Comparison of ENCODE assay signal across 1 mouse cellular context in the genomic region with DNA sequence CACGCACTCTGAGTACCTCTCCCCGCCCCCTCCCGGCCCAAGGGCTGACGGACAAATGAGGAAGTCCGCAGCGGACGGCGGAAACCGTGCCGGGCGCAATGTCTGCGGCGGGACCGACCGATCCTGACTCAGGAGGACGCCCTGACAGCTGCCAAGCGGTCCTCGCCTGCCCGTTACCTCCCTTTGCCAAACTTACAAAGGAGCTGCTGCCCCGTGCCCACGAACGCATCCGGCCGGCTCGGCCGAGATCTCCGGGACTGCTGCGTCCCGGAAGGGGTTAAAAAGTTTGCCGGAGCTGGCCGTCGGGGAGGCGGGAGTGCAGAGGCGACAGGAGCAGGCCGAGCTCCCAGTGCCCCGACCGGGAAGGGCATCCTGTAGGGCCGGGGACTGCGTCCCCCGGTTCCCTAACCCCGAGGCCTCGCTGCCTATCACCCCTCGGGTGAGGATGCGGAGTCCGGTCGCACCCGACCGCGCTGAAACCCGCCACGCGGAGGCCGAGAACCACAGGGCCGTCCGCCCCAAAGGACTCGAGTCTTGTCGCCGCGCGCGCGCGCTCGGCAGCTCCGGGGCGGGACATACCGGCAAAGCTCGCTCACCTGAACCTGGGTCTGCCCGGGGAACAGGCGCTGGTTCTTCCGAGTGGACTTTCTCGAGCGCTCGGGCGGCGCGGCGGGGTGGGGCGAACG.
TF ChIP-seq lines count a peak whose summit lies in the region.

No protein-coding gene starts in this region.

TF ChIP-seq in CH12.LX, 34 proteins besides CTCF, POLR2A, EP300 and RAD21 (continued from another document):
- TF ChIP-seq RCOR1 (conservative IDR thresholded peaks at IDR 0.05; ENCODE audit: low read depth, low read length) (0 out of 2 replicates have a peak, but pooled peaks have one; percentile 20), MAZ (IDR thresholded peaks at IDR 0.05; ENCODE audit: low read depth, low read length) (peak; percentile 33; the same call in 1 of the 2 replicates), ETS1 (conservative IDR thresholded peaks at IDR 0.05; ENCODE audit: low read depth, low read length) (peak; percentile 25; the same call in 1 of the 2 replicates), MAX (IDR thresholded peaks at IDR 0.05; ENCODE audit: low read length) (no peak), CHD1 (IDR thresholded peaks at IDR 0.05; ENCODE audit: low read depth, low read length) (no peak), CHD2 (IDR thresholded peaks at IDR 0.05; ENCODE audit: low read length) (peak; percentile 64; the same call in 1 of the 2 replicates), POLR2AphosphoS2 (IDR thresholded peaks at IDR 0.05; ENCODE audit: low read depth, low read length) (no peak), BHLHE40 (IDR thresholded peaks at IDR 0.05; ENCODE audit: low read depth, low read length) (peak; percentile 72), UBTF (IDR thresholded peaks at IDR 0.05; ENCODE audit: low read depth, low read length) (no peak), ELF1 (IDR thresholded peaks at IDR 0.05; ENCODE audit: low read depth, low read length) (peak; percentile 85), ZMIZ1 (IDR thresholded peaks at IDR 0.05; ENCODE audit: low read depth, low read length) (no peak), PAX5 (IDR thresholded peaks at IDR 0.05; ENCODE audit: low read length) (no peak), KAT2A (IDR thresholded peaks at IDR 0.05; ENCODE audit: insufficient replicate concordance, low read length) (no peak), ZC3H11A (IDR thresholded peaks at IDR 0.05; ENCODE audit: low read depth, low read length) (no peak), GABPA (IDR thresholded peaks at IDR 0.05; ENCODE audit: insufficient replicate concordance, low read depth, low read length) (no peak), SMC3 (IDR thresholded peaks at IDR 0.05; ENCODE audit: low read depth, low read length) (no peak), JUN (IDR thresholded peaks at IDR 0.05; ENCODE audit: insufficient read depth, low read depth, low read length) (no peak)
